Mouse (Mus musculus): Measurements from ENCODE around the gene Cdca4. TPM values are rescaled to one million over a fixed set of nuclear protein-coding genes. Genes with fewer than 3 reads are reported as not detected.

Cdca4 gene
- polyA plus RNA-seq, 1 experiment from 2014 or later, result 148 TPM

GRCm38 (mm10) chr12:112808587-112809364, 20.4 kb downstream of the Cdca4 start, which contains the start of gene Clba1:
Gene Clba1, plus strand, starts transcription at chr12:112808937.
- no peaks in the 10 kb centered on the region for H3K36me3 ChIP-seq (ENCODE audit: control insufficient read depth, insufficient read depth, low read length)
- no peaks in the 10 kb centered on the region for H3K9me3 ChIP-seq (ENCODE audit: control insufficient read depth, low read length)
- H3K4me1 ChIP-seq (ENCODE audit: control insufficient read depth, insufficient read depth, low read length), result peaks cover 15% of the 10 kb centered on the region
- peak within 1 kb of the TSS; percentile 58 for H3K9ac ChIP-seq (ENCODE audit: low read depth, low read length)
- no peak within 1 kb of the TSS for H3K27ac ChIP-seq (ENCODE audit: low read depth, low read length)
- peak; percentile 91 for ATAC-seq (ENCODE audit: low FRiP score, low TSS enrichment)
- H3K4me3 ChIP-seq (ENCODE audit: low read length), result peak within 1 kb of the TSS; percentile 69
- WGBS, result 2% methylated on average over 51 of the region's 64 CpGs
- H3K4me2 ChIP-seq (replicated peaks; ENCODE audit: low read depth, low read length), result peak within 1 kb of the TSS; percentile 96
- 0 out of 2 replicates have a peak, but pooled peaks cover 4% of the 10 kb centered on the region for H3K27me3 ChIP-seq (ENCODE audit: control insufficient read depth, insufficient read depth, low read length)

GRCm38 (mm10) chr12:112808212-112808586, 21.0 kb downstream of the Cdca4 start:
- H3K36me3 ChIP-seq (ENCODE audit: control insufficient read depth, insufficient read depth, low read length), result no peaks in the 10 kb centered on the region
- no peak overlapping the region for H3K27ac ChIP-seq (ENCODE audit: low read depth, low read length)
- 65% methylated on average over 5 of the region's 5 CpGs for WGBS
- H3K9ac ChIP-seq (ENCODE audit: low read depth, low read length), result peak overlapping the region; percentile 58; the same call in 1 of the 2 replicates
- peaks cover 15% of the 10 kb centered on the region for H3K4me1 ChIP-seq (ENCODE audit: control insufficient read depth, insufficient read depth, low read length)
- peak; percentile 24; the same call in 1 of the 2 replicates for ATAC-seq (ENCODE audit: low FRiP score, low TSS enrichment)
- H3K9me3 ChIP-seq (ENCODE audit: control insufficient read depth, low read length), result no peaks in the 10 kb centered on the region
- H3K27me3 ChIP-seq (ENCODE audit: control insufficient read depth, insufficient read depth, low read length), result 0 out of 2 replicates have a peak, but pooled peaks cover 4% of the 10 kb centered on the region
- H3K4me3 ChIP-seq (ENCODE audit: low read length), result peak overlapping the region; percentile 69
- H3K4me2 ChIP-seq (replicated peaks; ENCODE audit: low read depth, low read length), result peak overlapping the region; percentile 96

GRCm38 (mm10) chr12:112807796-112808195, 21.4 kb downstream of the Cdca4 start:
- 83% methylated on average over 4 of the region's 4 CpGs for WGBS
- Histone ChIP-seq H3K9ac (ENCODE audit: low read depth, low read length) (no peak overlapping the region), H3K36me3 (ENCODE audit: control insufficient read depth, insufficient read depth, low read length) (no peaks in the 10 kb centered on the region), H3K27me3 (ENCODE audit: control insufficient read depth, insufficient read depth, low read length) (0 out of 2 replicates have a peak, but pooled peaks cover 4% of the 10 kb centered on the region), H3K4me3 (ENCODE audit: low read length) (no peak overlapping the region), H3K4me1 (ENCODE audit: control insufficient read depth, insufficient read depth, low read length) (peaks cover 15% of the 10 kb centered on the region), H3K9me3 (ENCODE audit: control insufficient read depth, low read length) (no peaks in the 10 kb centered on the region), H3K4me2 (replicated peaks; ENCODE audit: low read depth, low read length) (no peak overlapping the region), H3K27ac (ENCODE audit: low read depth, low read length) (no peak overlapping the region)
- no peak for ATAC-seq (ENCODE audit: low FRiP score, low TSS enrichment)

GRCm38 (mm10) chr12:112806044-112806443, 23.2 kb downstream of the Cdca4 start:
- Histone ChIP-seq H3K4me3 (ENCODE audit: low read length) (no peak overlapping the region), H3K4me2 (replicated peaks; ENCODE audit: low read depth, low read length) (no peak overlapping the region), H3K9ac (ENCODE audit: low read depth, low read length) (no peak overlapping the region), H3K27ac (ENCODE audit: low read depth, low read length) (no peak overlapping the region), H3K27me3 (ENCODE audit: control insufficient read depth, insufficient read depth, low read length) (peaks cover 14% of the 10 kb centered on the region), H3K36me3 (ENCODE audit: control insufficient read depth, insufficient read depth, low read length) (no peaks in the 10 kb centered on the region), H3K9me3 (ENCODE audit: control insufficient read depth, low read length) (no peaks in the 10 kb centered on the region), H3K4me1 (ENCODE audit: control insufficient read depth, insufficient read depth, low read length) (peaks cover 23% of the 10 kb centered on the region)
- ATAC-seq (ENCODE audit: low FRiP score, low TSS enrichment), result no peak
- WGBS, result 70% methylated on average over 6 of the region's 6 CpGs

GRCm38 (mm10) chr12:112804046-112804445, 25.2 kb downstream of the Cdca4 start:
- H3K36me3 ChIP-seq (ENCODE audit: control insufficient read depth, insufficient read depth, low read length), result no peaks in the 10 kb centered on the region
- no peaks in the 10 kb centered on the region for H3K9me3 ChIP-seq (ENCODE audit: control insufficient read depth, low read length)
- peaks cover 19% of the 10 kb centered on the region for H3K27me3 ChIP-seq (ENCODE audit: control insufficient read depth, insufficient read depth, low read length)
- 0 out of 2 replicates have a peak, but pooled peaks cover 13% of the 10 kb centered on the region for H3K4me1 ChIP-seq (ENCODE audit: control insufficient read depth, insufficient read depth, low read length)
- no peak overlapping the region for H3K27ac ChIP-seq (ENCODE audit: low read depth, low read length)
- WGBS, result 46% methylated on average over 13 of the region's 13 CpGs
- no peak overlapping the region for H3K4me2 ChIP-seq (replicated peaks; ENCODE audit: low read depth, low read length)
- no peak for ATAC-seq (ENCODE audit: low FRiP score, low TSS enrichment)
- no peak overlapping the region for H3K4me3 ChIP-seq (ENCODE audit: low read length)
- H3K9ac ChIP-seq (ENCODE audit: low read depth, low read length), result no peak overlapping the region

GRCm38 (mm10) chr12:112802917-112803316, 26.3 kb downstream of the Cdca4 start:
- H3K4me2 ChIP-seq (replicated peaks; ENCODE audit: low read depth, low read length), result peak overlapping the region; percentile 100
- ATAC-seq (ENCODE audit: low FRiP score, low TSS enrichment), result no peak
- no peaks in the 10 kb centered on the region for H3K9me3 ChIP-seq (ENCODE audit: control insufficient read depth, low read length)
- no peaks in the 10 kb centered on the region for H3K36me3 ChIP-seq (ENCODE audit: control insufficient read depth, insufficient read depth, low read length)
- no peak overlapping the region for H3K9ac ChIP-seq (ENCODE audit: low read depth, low read length)
- 0 out of 2 replicates have a peak, but pooled peaks cover 9% of the 10 kb centered on the region for H3K4me1 ChIP-seq (ENCODE audit: control insufficient read depth, insufficient read depth, low read length)
- peaks cover 19% of the 10 kb centered on the region for H3K27me3 ChIP-seq (ENCODE audit: control insufficient read depth, insufficient read depth, low read length)
- no peak overlapping the region for H3K27ac ChIP-seq (ENCODE audit: low read depth, low read length)
- 4% methylated on average over 3 of the region's 3 CpGs for WGBS
- no peak overlapping the region for H3K4me3 ChIP-seq (ENCODE audit: low read length)

- peak; percentile 80 for ATAC-seq (ENCODE audit: low FRiP score, low TSS enrichment)
- 4% methylated on average over 60 of the region's 69 CpGs for whole genome bisulfite sequencing
- Histone ChIP-seq H3K9ac (ENCODE audit: low read depth, low read length) (peak within 1 kb of the TSS; percentile 63), H3K4me1 (ENCODE audit: control insufficient read depth, insufficient read depth, low read length) (0 out of 2 replicates have a peak, but pooled peaks cover 9% of the 10 kb centered on the region), H3K36me3 (ENCODE audit: control insufficient read depth, insufficient read depth, low read length) (no peaks in the 10 kb centered on the region), H3K27me3 (ENCODE audit: control insufficient read depth, insufficient read depth, low read length) (peaks cover 19% of the 10 kb centered on the region), H3K9me3 (ENCODE audit: control insufficient read depth, low read length) (no peaks in the 10 kb centered on the region), H3K27ac (ENCODE audit: low read depth, low read length) (no peak within 1 kb of the TSS), H3K4me2 (replicated peaks; ENCODE audit: low read depth, low read length) (peak within 1 kb of the TSS; percentile 100), H3K4me3 (ENCODE audit: low read length) (peak within 1 kb of the TSS; percentile 52)
Measured at GRCm38 (mm10) chr12:112801864-112802846, 27.1 kb downstream of the Cdca4 start, which contains the start of gene Ahnak2. Gene Ahnak2, minus strand, starts transcription at chr12:112802657.

GRCm38 (mm10) chr12:112800476-112800875, 28.7 kb downstream of the Cdca4 start:
- peak; percentile 67 for ATAC-seq (ENCODE audit: low FRiP score, low TSS enrichment)
- Histone ChIP-seq H3K4me1 (ENCODE audit: control insufficient read depth, insufficient read depth, low read length) (0 out of 2 replicates have a peak, but pooled peaks cover 9% of the 10 kb centered on the region), H3K27ac (ENCODE audit: low read depth, low read length) (no peak overlapping the region), H3K4me2 (replicated peaks; ENCODE audit: low read depth, low read length) (no peak overlapping the region), H3K36me3 (ENCODE audit: control insufficient read depth, insufficient read depth, low read length) (no peaks in the 10 kb centered on the region), H3K9me3 (ENCODE audit: control insufficient read depth, low read length) (no peaks in the 10 kb centered on the region), H3K4me3 (ENCODE audit: low read length) (no peak overlapping the region), H3K27me3 (ENCODE audit: control insufficient read depth, insufficient read depth, low read length) (peaks cover 19% of the 10 kb centered on the region), H3K9ac (ENCODE audit: low read depth, low read length) (no peak overlapping the region)
- WGBS, result 19% methylated on average over 4 of the region's 4 CpGs
